Mouse (Mus musculus) liver, postnatal 0 days (tissue): ENCODE data around the gene Fam193b. TPM values are rescaled to one million over a fixed set of nuclear protein-coding genes. Genes with fewer than 3 reads are reported as not detected.

ENCODE experiments used
- ATAC-seq: fragments of 200-750 bp; cut with Nextera tagmentation; 2 replicates; pipeline ENCODE4 v1.8.0; 2017; ENCODE audit warnings: mild to moderate bottlenecking, moderate library complexity
- DNase-seq: peaks from one replicate; pipeline ENCODE4 v3.0.0-alpha.2; 2016
- H3K27ac ChIP-seq: fragments of 300-500 bp; sonication (generic); 2 replicates; pipeline ENCODE4 v1.5.1; 2014; ENCODE audit warnings: antibody characterized with exemption, moderate library complexity, mild to moderate bottlenecking, low read depth
- H3K27me3 ChIP-seq: fragments of 300-500 bp; sonication (generic); 2 replicates; pipeline ENCODE4 v1.6.1; 2014; ENCODE audit warnings: low read length, control low read depth, mixed read lengths; ENCODE audit not compliant: insufficient read depth
- H3K36me3 ChIP-seq: fragments of 300-500 bp; sonication (generic); replicated peaks from 2 replicates; pipeline ENCODE4 v1.6.1; 2014; ENCODE audit warnings: mild to moderate bottlenecking, control low read depth, low read length, moderate library complexity, mixed read lengths; ENCODE audit not compliant: insufficient read depth
- H3K4me1 ChIP-seq: fragments of 300-500 bp; sonication (generic); 2 replicates; pipeline ENCODE4 v1.6.1; 2014; ENCODE audit warnings: antibody characterized with exemption, mild to moderate bottlenecking, control low read depth; ENCODE audit not compliant: insufficient read depth
- H3K4me2 ChIP-seq: fragments of 300-500 bp; sonication (generic); 2 replicates; pipeline ENCODE4 v1.6.1; 2014; ENCODE audit warnings: low read depth, mild to moderate bottlenecking, low read length, moderate library complexity, mixed read lengths
- H3K4me3 ChIP-seq: fragments of 300-500 bp; sonication (generic); 2 replicates; pipeline ENCODE4 v1.5.1; 2014; ENCODE audit warnings: low read depth, low read length
- H3K9ac ChIP-seq: fragments of 300-500 bp; sonication (generic); replicated peaks from 2 replicates; pipeline ENCODE4 v1.6.1; 2014; ENCODE audit warnings: mild to moderate bottlenecking, moderate library complexity
- H3K9me3 ChIP-seq: fragments of 300-500 bp; sonication (generic); 2 replicates; pipeline ENCODE4 v1.6.1; 2016; ENCODE audit warnings: mild to moderate bottlenecking, control low read depth, low read length, mixed read lengths
- CTCF ChIP-seq: sonication (generic); IDR thresholded peaks from 2 replicates; pipeline ENCODE4 v1.5.1; 2016; ENCODE audit warnings: antibody characterized with exemption, low read depth
- EP300 ChIP-seq: IDR thresholded peaks from 2 replicates; pipeline ENCODE4 v1.6.1; 2016; ENCODE audit warnings: antibody characterized with exemption, low read depth, mild to moderate bottlenecking
- WGBS: fragments of 180-500 bp; shearing (Covaris S2); extraction: QIAGEN DNeasy Blood & Tissue Kit; methylation state at CpG from one replicate; pipeline ENCODE4 v1.1.7; 2014; ENCODE audit not compliant: insufficient replicate concordance; 5-methylcytosine and 5-hydroxymethylcytosine counted together
- polyA plus RNA-seq: library from polyadenylated mRNA; unstranded; fragments of >200 nt; fragmentation: Nextera tagmentation; extraction: Ambion mirVana; gene quantifications from 2 replicates; pipeline ENCODE4 v1.2.1, GENCODE M21; 2015

Gene Fam193b
- polyA plus RNA-seq, 1 experiment from 2014 or later: 5.0 TPM

GRCm38 (mm10) chr13:55567949-55568348 is 3.0 kb downstream of the Fam193b start:
- no peaks in the 10 kb centered on the region for H3K27me3 ChIP-seq
- no peak overlapping the region for H3K9ac ChIP-seq
- peaks cover 12% of the 10 kb centered on the region; the same call in 1 of the 2 replicates for H3K36me3 ChIP-seq
- DNase-seq (no peak), ATAC-seq (no peak)
- no peak overlapping the region for H3K4me3 ChIP-seq
- WGBS: 76% methylated on average over 2 of the region's 2 CpGs
- no peak overlapping the region for H3K4me2 ChIP-seq
- no peak overlapping the region for H3K27ac ChIP-seq
- H3K9me3 ChIP-seq: no peaks in the 10 kb centered on the region
- TF ChIP-seq EP300: no peak
- TF ChIP-seq CTCF: no peak
- H3K4me1 ChIP-seq: peaks cover 16% of the 10 kb centered on the region

- Histone ChIP-seq H3K4me1 (peaks cover 12% of the 10 kb centered on the region), H3K9me3 (no peaks in the 10 kb centered on the region), H3K4me2 (no peak overlapping the region), H3K4me3 (no peak overlapping the region), H3K27ac (no peak overlapping the region), H3K9ac (no peak overlapping the region), H3K36me3 (peaks cover 12% of the 10 kb centered on the region; the same call in 1 of the 2 replicates), H3K27me3 (no peaks in the 10 kb centered on the region)
- no peak for TF ChIP-seq EP300
- no peak for TF ChIP-seq CTCF
- WGBS: 89% methylated on average over 6 of the region's 6 CpGs
- no peak for ATAC-seq
- no peak for DNase-seq
Measured at GRCm38 (mm10) chr13:55567001-55567400, 3.9 kb downstream of the Fam193b start.

- H3K27me3 ChIP-seq: no peaks in the 10 kb centered on the region
- 85% methylated on average over 7 of the region's 7 CpGs for WGBS
- no peaks in the 10 kb centered on the region for H3K4me1 ChIP-seq
- peaks cover 12% of the 10 kb centered on the region; the same call in 1 of the 2 replicates for H3K36me3 ChIP-seq
- TF ChIP-seq EP300: no peak
- no peak for TF ChIP-seq CTCF
- no peaks in the 10 kb centered on the region for H3K9me3 ChIP-seq
- no peak overlapping the region for H3K4me3 ChIP-seq
- ATAC-seq (no peak), DNase-seq (no peak)
- H3K9ac ChIP-seq: no peak overlapping the region
- no peak overlapping the region for H3K27ac ChIP-seq
- no peak overlapping the region for H3K4me2 ChIP-seq
Measured at GRCm38 (mm10) chr13:55563266-55563879, 7.5 kb downstream of the Fam193b start.

- Histone ChIP-seq H3K9ac (no peak overlapping the region), H3K27me3 (no peaks in the 10 kb centered on the region), H3K9me3 (no peaks in the 10 kb centered on the region), H3K27ac (no peak overlapping the region), H3K4me2 (no peak overlapping the region), H3K36me3 (peaks cover 28% of the 10 kb centered on the region), H3K4me1 (no peaks in the 10 kb centered on the region), H3K4me3 (no peak overlapping the region)
- DNase-seq (no peak), ATAC-seq (no peak)
- WGBS: 82% methylated on average over 6 of the region's 6 CpGs
- TF ChIP-seq EP300: no peak
- TF ChIP-seq CTCF: no peak
Measured at GRCm38 (mm10) chr13:55557499-55557898, 13.4 kb downstream of the Fam193b start.

GRCm38 (mm10) chr13:55555921-55556320 is 15.0 kb downstream of the Fam193b start:
- Histone ChIP-seq H3K4me2 (no peak overlapping the region), H3K4me3 (no peak overlapping the region), H3K27me3 (no peaks in the 10 kb centered on the region), H3K9me3 (no peaks in the 10 kb centered on the region), H3K36me3 (peaks cover 35% of the 10 kb centered on the region), H3K27ac (no peak overlapping the region), H3K9ac (no peak overlapping the region), H3K4me1 (no peaks in the 10 kb centered on the region)
- no peak for DNase-seq
- WGBS: 82% methylated on average over 9 of the region's 9 CpGs
- TF ChIP-seq CTCF: no peak
- no peak for TF ChIP-seq EP300
- no peak for ATAC-seq

GRCm38 (mm10) chr13:55549061-55549460 is 21.9 kb downstream of the Fam193b start:
- Histone ChIP-seq H3K4me1 (no peaks in the 10 kb centered on the region), H3K27me3 (no peaks in the 10 kb centered on the region), H3K4me2 (no peak overlapping the region), H3K9me3 (no peaks in the 10 kb centered on the region), H3K9ac (no peak overlapping the region), H3K36me3 (peaks cover 46% of the 10 kb centered on the region), H3K27ac (no peak overlapping the region), H3K4me3 (no peak overlapping the region)
- ATAC-seq (no peak), DNase-seq (no peak)
- TF ChIP-seq EP300 (no peak), CTCF (no peak)
- 82% methylated on average over 15 of the region's 15 CpGs for WGBS

GRCm38 (mm10) chr13:55548426-55548825 is 22.5 kb downstream of the Fam193b start:
- Histone ChIP-seq H3K4me3 (no peak overlapping the region), H3K27ac (no peak overlapping the region), H3K4me1 (no peaks in the 10 kb centered on the region), H3K27me3 (no peaks in the 10 kb centered on the region), H3K9ac (no peak overlapping the region), H3K36me3 (peaks cover 49% of the 10 kb centered on the region), H3K9me3 (no peaks in the 10 kb centered on the region), H3K4me2 (no peak overlapping the region)
- 77% methylated on average over 5 of the region's 5 CpGs for WGBS
- DNase-seq (no peak), ATAC-seq (no peak)
- no peak for TF ChIP-seq EP300
- no peak for TF ChIP-seq CTCF
